Comparison of ENCODE assay signal across 22 mouse cellular contexts in genomic region chr5:15508460-15509451, GRCm38 (mm10). TPM values are rescaled to one million over a fixed set of nuclear protein-coding genes. Genes with fewer than 3 reads are reported as not detected.
DNase-seq lines count a peak whose midpoint lies in the region; ATAC-seq and TF ChIP-seq lines count a peak whose summit lies in the region.
"Not testable (repeated sequence)": the region's sequence is repeated elsewhere in the genome, so short reads cannot be mapped to it uniquely, and the experiment has no call there.
"Had no signal": no experiment of that assay in that cellular context is flagged by ENCODE, and none has a peak within 500 bp of the region (broad histone marks: within the 10 kb centered on the region; RNA-seq: fewer than 3 reads in every experiment).

No protein-coding gene starts in this region.

- WGBS in heart, postnatal 0 days: 51% methylated on average over 6 of the region's 6 CpGs
- 55% methylated on average over 6 of the region's 6 CpGs for WGBS in liver, embryonic 11.5 days
- WGBS in midbrain, embryonic 12.5 days: 70% methylated on average over 6 of the region's 6 CpGs

- H3K9me3 ChIP-seq in heart, postnatal 0 days (replicated peaks; ENCODE audit: control insufficient read depth, low read length); liver, embryonic 11.5 days (ENCODE audit: control insufficient read depth, low read length): not testable (repeated sequence)
- H3K9me3 ChIP-seq in midbrain, embryonic 12.5 days: peaks cover 38% of the 10 kb centered on the region

- not testable (repeated sequence) for H3K27ac ChIP-seq in heart, postnatal 0 days (ENCODE audit: low read depth); liver, embryonic 11.5 days (ENCODE audit: low read depth, low read length); midbrain, embryonic 12.5 days (replicated peaks)

- not testable (repeated sequence) for H3K4me1 ChIP-seq in heart, postnatal 0 days (ENCODE audit: control insufficient read depth, insufficient read depth); liver, embryonic 11.5 days (replicated peaks; ENCODE audit: control insufficient read depth, insufficient read depth, low read length); midbrain, embryonic 12.5 days

- H3K4me2 ChIP-seq in heart, postnatal 0 days (ENCODE audit: low read depth, low read length); liver, embryonic 11.5 days; midbrain, embryonic 12.5 days (replicated peaks): not testable (repeated sequence)

- not testable (repeated sequence) for ATAC-seq in heart, postnatal 0 days (ENCODE audit: insufficient read depth, low read depth)
- ATAC-seq in liver, embryonic 11.5 days (replicated peaks; ENCODE audit: low FRiP score): 0 out of 2 replicates have a peak, but pooled peaks have one; percentile 37
- ATAC-seq in midbrain, embryonic 12.5 days (ENCODE audit: low FRiP score, low read depth): peak; percentile 55; the same call in 1 of the 2 replicates

- peak; percentile 15 for TF ChIP-seq CTCF in heart, postnatal 0 days (IDR thresholded peaks at IDR 0.05; ENCODE audit: low read depth)

- DNase-seq in 416B (ENCODE audit: low read depth): peak; percentile 54
- peak; percentile 24 for DNase-seq in adrenal gland, postnatal 10 days
- DNase-seq in embryo, embryonic 9.5 days (ENCODE audit: extremely low spot score): peak; percentile 24
- not testable (repeated sequence) for DNase-seq in heart, postnatal 0 days (ENCODE audit: low spot score)
- DNase-seq in kidney, postnatal 14 days: peak; percentile 14
- DNase-seq in liver, embryonic 11.5 days (ENCODE audit: low spot score): peak; percentile 23
- DNase-seq in urinary bladder, postnatal 10 days (ENCODE audit: low spot score): peak; percentile 13

- not testable (repeated sequence) for H3K27me3 ChIP-seq in heart, postnatal 0 days (ENCODE audit: control insufficient read depth, insufficient read depth, low read length); liver, embryonic 11.5 days (replicated peaks; ENCODE audit: control insufficient read depth, insufficient read depth, low read length); midbrain, embryonic 12.5 days

- TF ChIP-seq EP300 in heart, postnatal 0 days (IDR thresholded peaks at IDR 0.05; ENCODE audit: low read depth): not testable (repeated sequence)

- H3K4me3 ChIP-seq in heart, postnatal 0 days (ENCODE audit: low read depth, low read length); liver, embryonic 11.5 days (ENCODE audit: low read depth, low read length); midbrain, embryonic 12.5 days: not testable (repeated sequence)

- H3K9ac ChIP-seq in heart, postnatal 0 days (replicated peaks; ENCODE audit: low read depth, low read length); liver, embryonic 11.5 days (ENCODE audit: low read depth, low read length); midbrain, embryonic 12.5 days (replicated peaks): not testable (repeated sequence)

- H3K36me3 ChIP-seq in heart, postnatal 0 days (replicated peaks; ENCODE audit: control insufficient read depth, insufficient read depth, low read length); liver, embryonic 11.5 days (ENCODE audit: control insufficient read depth, insufficient read depth, low read length); midbrain, embryonic 12.5 days: not testable (repeated sequence)

RNA-seq across cellular contexts. Expression of gene Gm21190, which starts 20.3 kb away (rescaled TPM):
- total RNA-seq in adrenal gland, postnatal 10 days (2021): not detected
- total RNA-seq in heart, postnatal 0 days (2014; rRNA removed; ENCODE audit: low replicate concordance): not detected in 2 replicates
- polyA plus RNA-seq in heart, postnatal 0 days (2015; fragmentation: Nextera tagmentation; extraction: Ambion mirVana): 0.10 TPM in 1 of 2 replicates, not detected in the other
- polyA plus RNA-seq in liver, embryonic 11.5 days (2014; fragmentation: Nextera tagmentation; extraction: Ambion mirVana): not detected in 2 replicates
- polyA plus RNA-seq in midbrain, embryonic 12.5 days (2016; fragmentation: Nextera tagmentation; extraction: Ambion mirVana): not detected in 2 replicates
- total RNA-seq: ES-E14; gastrocnemius, postnatal 10 days; heart, adult 18-20 months; heart, postnatal 10 days; layer of hippocampus, postnatal 14 days; left cerebral cortex, postnatal 14 days; megakaryocyte-erythroid progenitor cell, adult 5-6 weeks; monocyte, adult 5-6 weeks had no signal
- polyA plus RNA-seq: embryonic facial prominence, embryonic 14.5 days; hindbrain, embryonic 13.5 days; intestine, embryonic 14.5 days; neural tube, embryonic 13.5 days; spleen, adult 2 months; stomach, embryonic 15.5 days had no signal

RNA-seq across cellular contexts. Expression of gene Gm21149, which starts 32.4 kb away (rescaled TPM):
- not detected for total RNA-seq in adrenal gland, postnatal 10 days (2021)
- not detected in 2 replicates for total RNA-seq in heart, postnatal 0 days (2014; rRNA removed; ENCODE audit: low replicate concordance)
- polyA plus RNA-seq in heart, postnatal 0 days (2015; fragmentation: Nextera tagmentation; extraction: Ambion mirVana): not detected in 2 replicates
- not detected in 2 replicates for polyA plus RNA-seq in liver, embryonic 11.5 days (2014; fragmentation: Nextera tagmentation; extraction: Ambion mirVana)
- not detected in 2 replicates for polyA plus RNA-seq in midbrain, embryonic 12.5 days (2016; fragmentation: Nextera tagmentation; extraction: Ambion mirVana)
- total RNA-seq: ES-E14; gastrocnemius, postnatal 10 days; heart, adult 18-20 months; heart, postnatal 10 days; layer of hippocampus, postnatal 14 days; left cerebral cortex, postnatal 14 days; megakaryocyte-erythroid progenitor cell, adult 5-6 weeks; monocyte, adult 5-6 weeks had no signal
- polyA plus RNA-seq: embryonic facial prominence, embryonic 14.5 days; hindbrain, embryonic 13.5 days; neural tube, embryonic 13.5 days; spleen, adult 2 months; stomach, embryonic 15.5 days had no signal
